Mouse (Mus musculus) telencephalon, adult 2 months (tissue): Measurements from ENCODE around the gene Cyp4f16.
"Not testable (repeated sequence)": the region's sequence is repeated elsewhere in the genome, so short reads cannot be mapped to it uniquely, and the experiment has no call there.

ENCODE experiments used
- DNase-seq: peaks from one replicate; pipeline ENCODE4 v3.0.0-alpha.2; 2011; ENCODE audit warnings: low read depth, low spot score

The Cyp4f16 gene

GRCm38 (mm10) chr17:32536051-32536866, at the start of gene Cyp4f16:
Cyp4f16 (plus strand) TSS chr17:32536558.
- peak; percentile 19 for DNase-seq

- no peak for DNase-seq
Observed at GRCm38 (mm10) chr17:32492349-32492980, 43.9 kb upstream of the Cyp4f16 start.

- peak; percentile 50 for DNase-seq
Observed at GRCm38 (mm10) chr17:32494601-32495000, 41.8 kb upstream of the Cyp4f16 start.

- DNase-seq = not testable (repeated sequence)
Observed at GRCm38 (mm10) chr17:32500511-32500910, 35.8 kb upstream of the Cyp4f16 start.

- DNase-seq = no peak
Observed at GRCm38 (mm10) chr17:32501051-32501450, 35.3 kb upstream of the Cyp4f16 start.

GRCm38 (mm10) chr17:32503111-32503510, 33.2 kb upstream of the Cyp4f16 start:
- no peak for DNase-seq

- no peak for DNase-seq
Observed at GRCm38 (mm10) chr17:32505851-32506728, 30.3 kb upstream of the Cyp4f16 start, which contains the start of gene Cyp4f17. Cyp4f17 (plus strand) TSS chr17:32506050.

GRCm38 (mm10) chr17:32506729-32507245, 29.6 kb upstream of the Cyp4f16 start:
- DNase-seq = no peak

- no peak for DNase-seq
Observed at GRCm38 (mm10) chr17:32516126-32516525, 20.2 kb upstream of the Cyp4f16 start.

- DNase-seq = no peak
Observed at GRCm38 (mm10) chr17:32521981-32522380, 14.4 kb upstream of the Cyp4f16 start.

- DNase-seq = no peak
Observed at GRCm38 (mm10) chr17:32522386-32522785, 14.0 kb upstream of the Cyp4f16 start.

- no peak for DNase-seq
Observed at GRCm38 (mm10) chr17:32522816-32523215, 13.5 kb upstream of the Cyp4f16 start.

GRCm38 (mm10) chr17:32523895-32524294, 12.5 kb upstream of the Cyp4f16 start:
- DNase-seq = no peak

GRCm38 (mm10) chr17:32526341-32526740, 10.0 kb upstream of the Cyp4f16 start:
- not testable (repeated sequence) for DNase-seq

- DNase-seq = no peak
Observed at GRCm38 (mm10) chr17:32527748-32528147, 8.6 kb upstream of the Cyp4f16 start.

GRCm38 (mm10) chr17:32528408-32529337, 7.7 kb upstream of the Cyp4f16 start:
- no peak for DNase-seq

- DNase-seq = not testable (repeated sequence)
Observed at GRCm38 (mm10) chr17:32532356-32532755, 4.0 kb upstream of the Cyp4f16 start.

GRCm38 (mm10) chr17:32534068-32534467, 2.3 kb upstream of the Cyp4f16 start:
- no peak for DNase-seq

GRCm38 (mm10) chr17:32536867-32537250, 501 bp downstream of the Cyp4f16 start:
- DNase-seq = no peak

- not testable (repeated sequence) for DNase-seq
Observed at GRCm38 (mm10) chr17:32544792-32545191, 8.4 kb downstream of the Cyp4f16 start.
